21 mouse cellular contexts compared by ENCODE assay signal in genomic region chr7:73561492-73562055, GRCm38 (mm10). TPM values are rescaled to one million over a fixed set of nuclear protein-coding genes. Genes with fewer than 3 reads are reported as not detected.
DNase-seq lines count a peak whose midpoint lies in the region; ATAC-seq and TF ChIP-seq lines count a peak whose summit lies in the region.
"Had no signal": no experiment of that assay in that cellular context is flagged by ENCODE, and none has a peak within 500 bp of the region (broad histone marks: within the 10 kb centered on the region; RNA-seq: fewer than 3 reads in every experiment).

No protein-coding gene starts in this region.

- no peak for TF ChIP-seq CTCF in liver, postnatal 0 days (IDR thresholded peaks at IDR 0.05; ENCODE audit: low read depth)
- TF ChIP-seq CTCF in MEL (IDR thresholded peaks at IDR 0.05 in 2 of 3, conservative IDR thresholded peaks at IDR 0.05 in 1 of 3; ENCODE audit: control insufficient read depth in 1 of 3, insufficient read depth in 1 of 3, low read depth in 2 of 3, low read length in 3 of 3, poor library complexity in 1 of 3, severe bottlenecking in 1 of 3), result no peak

- DNase-seq in heart, embryonic 10.5 days (ENCODE audit: low spot score), result no peak
- no peak for DNase-seq in heart, postnatal 10 days
- no peak for DNase-seq in liver, embryonic 11.5 days (ENCODE audit: low spot score)
- DNase-seq in liver, postnatal 0 days, result no peak
- DNase-seq in MEL (ENCODE audit: low read depth, low spot score), result peak; percentile 54
- peak; percentile 1 for DNase-seq in yolk sac, embryonic 10.5 days (ENCODE audit: low spot score)
- DNase-seq in layer of hippocampus, adult 8-10 months (ENCODE audit: low spot score in 2 of 2), result no peak
- DNase-seq: adrenal gland, adult 2 months; B cell, adult 2 months; cerebellum, adult 9-11 months; forebrain, postnatal 0 days; kidney, adult 11 months; kidney, postnatal 14 days; lung, adult 18-20 months; thymus, postnatal 25 days had no signal

- peaks cover 16% of the 10 kb centered on the region for H3K4me1 ChIP-seq in heart, embryonic 10.5 days
- peaks cover 12% of the 10 kb centered on the region for H3K4me1 ChIP-seq in liver, embryonic 11.5 days (replicated peaks; ENCODE audit: control insufficient read depth, insufficient read depth, low read length)
- peaks cover 7% of the 10 kb centered on the region; the same call in 1 of the 2 replicates for H3K4me1 ChIP-seq in liver, postnatal 0 days (ENCODE audit: insufficient read depth)
- peaks cover 7 to 20% of the 10 kb centered on the region in 2 experiments for H3K4me1 ChIP-seq in MEL (ENCODE audit: control insufficient read depth in 1 of 2, insufficient read depth in 2 of 2, low read length in 2 of 2)

- no peak for TF ChIP-seq POLR2A in MEL (IDR thresholded peaks at IDR 0.05; ENCODE audit: control insufficient read depth in 1 of 2, insufficient read depth in 1 of 2, low read depth in 1 of 2, low read length in 2 of 2, poor library complexity in 1 of 2)

- no peaks in the 10 kb centered on the region for H3K9me3 ChIP-seq in heart, embryonic 10.5 days
- H3K9me3 ChIP-seq in liver, embryonic 11.5 days (ENCODE audit: control insufficient read depth, low read length), result no peaks in the 10 kb centered on the region
- H3K9me3 ChIP-seq in liver, postnatal 0 days (ENCODE audit: low read length), result no peaks in the 10 kb centered on the region
- H3K9me3 ChIP-seq in MEL (replicated peaks; ENCODE audit: insufficient read depth, low read length), result no peaks in the 10 kb centered on the region
- H3K9me3 ChIP-seq: G1E; hindbrain, embryonic 13.5 days; midbrain, embryonic 12.5 days; neural tube, embryonic 15.5 days had no signal

- H3K36me3 ChIP-seq in heart, embryonic 10.5 days, result no peaks in the 10 kb centered on the region
- no peaks in the 10 kb centered on the region for H3K36me3 ChIP-seq in liver, embryonic 11.5 days (ENCODE audit: control insufficient read depth, insufficient read depth, low read length)
- H3K36me3 ChIP-seq in liver, postnatal 0 days (replicated peaks; ENCODE audit: insufficient read depth, low read length), result no peaks in the 10 kb centered on the region
- peaks cover 0 to 24% of the 10 kb centered on the region in 2 experiments; a peak in 2 of 4 replicates for H3K36me3 ChIP-seq in MEL (ENCODE audit: control insufficient read depth in 1 of 2, insufficient read depth in 2 of 2, low read length in 2 of 2)
- H3K36me3 ChIP-seq: G1E; hindbrain, embryonic 13.5 days; midbrain, embryonic 12.5 days; neural tube, embryonic 15.5 days had no signal

- peak overlapping the region; percentile 17; the same call in 1 of the 2 replicates for H3K9ac ChIP-seq in liver, embryonic 11.5 days (ENCODE audit: low read depth, low read length)
- no peak overlapping the region for H3K9ac ChIP-seq in liver, postnatal 0 days (replicated peaks)
- peak overlapping the region; percentile 36; the same call in 1 of the 2 replicates for H3K9ac ChIP-seq in MEL (ENCODE audit: control insufficient read depth, low read depth, low read length, poor library complexity, severe bottlenecking)
- H3K9ac ChIP-seq: forebrain, postnatal 0 days; hindbrain, embryonic 13.5 days; midbrain, embryonic 12.5 days; neural tube, embryonic 15.5 days had no signal

- intact Hi-C loops in heart, postnatal 10 days (cut with DNase I), result no loop called here

- no peak for TF ChIP-seq EP300 in liver, postnatal 0 days (IDR thresholded peaks at IDR 0.05; ENCODE audit: low read depth)
- TF ChIP-seq EP300 in MEL (IDR thresholded peaks at IDR 0.05; ENCODE audit: low read depth in 1 of 2, low read length in 2 of 2), result no peak

- WGBS in heart, embryonic 10.5 days, result 13% methylated on average over 10 of the region's 10 CpGs
- 26% methylated on average over 10 of the region's 10 CpGs for WGBS in liver, embryonic 11.5 days
- WGBS in liver, postnatal 0 days (ENCODE audit: insufficient replicate concordance), result 46% methylated on average over 10 of the region's 10 CpGs

- no peaks in the 10 kb centered on the region for H3K27me3 ChIP-seq in heart, embryonic 10.5 days (ENCODE audit: insufficient read depth, poor library complexity, severe bottlenecking)
- no peaks in the 10 kb centered on the region for H3K27me3 ChIP-seq in liver, embryonic 11.5 days (replicated peaks; ENCODE audit: control insufficient read depth, insufficient read depth, low read length)
- H3K27me3 ChIP-seq in liver, postnatal 0 days (ENCODE audit: insufficient read depth, low read length), result no peaks in the 10 kb centered on the region
- H3K27me3 ChIP-seq in MEL (ENCODE audit: control insufficient read depth in 1 of 2, insufficient read depth in 2 of 2, low read length in 2 of 2), result no peaks in the 10 kb centered on the region
- H3K27me3 ChIP-seq: hindbrain, embryonic 13.5 days; midbrain, embryonic 12.5 days; neural tube, embryonic 15.5 days had no signal

- peak overlapping the region; percentile 80 for H3K27ac ChIP-seq in heart, embryonic 10.5 days
- H3K27ac ChIP-seq in liver, embryonic 11.5 days (ENCODE audit: low read depth, low read length), result no peak overlapping the region
- no peak overlapping the region for H3K27ac ChIP-seq in liver, postnatal 0 days (ENCODE audit: low read depth)
- H3K27ac ChIP-seq in MEL (ENCODE audit: control insufficient read depth, low read depth, low read length), result no peak overlapping the region
- H3K27ac ChIP-seq: hindbrain, embryonic 13.5 days; left cerebral cortex, adult 2 months; midbrain, embryonic 12.5 days; neural tube, embryonic 15.5 days had no signal

- H3K4me3 ChIP-seq in heart, embryonic 10.5 days, result peak overlapping the region; percentile 33; the same call in 1 of the 2 replicates
- no peak overlapping the region for H3K4me3 ChIP-seq in liver, embryonic 11.5 days (ENCODE audit: low read depth, low read length)
- no peak overlapping the region for H3K4me3 ChIP-seq in liver, postnatal 0 days (ENCODE audit: low read depth, low read length)
- peak overlapping the region; percentile 6 to 29; a peak in 2 of 4 replicates for H3K4me3 ChIP-seq in MEL (ENCODE audit: control insufficient read depth in 1 of 2, insufficient read depth in 1 of 2, low read depth in 2 of 2, low read length in 2 of 2)
- H3K4me3 ChIP-seq: hindbrain, embryonic 13.5 days; left cerebral cortex, adult 2 months; midbrain, embryonic 12.5 days; myocyte; neural tube, embryonic 15.5 days had no signal

- no peak for ATAC-seq in liver, embryonic 11.5 days (replicated peaks; ENCODE audit: low FRiP score)
- no peak for ATAC-seq in liver, postnatal 0 days
- ATAC-seq: forebrain, postnatal 0 days had no signal

- no peak for TF ChIP-seq RAD21 in MEL (IDR thresholded peaks at IDR 0.05; ENCODE audit: low read depth, low read length)

- H3K79me2 ChIP-seq in MEL (ENCODE audit: control insufficient read depth, insufficient read depth, low read length, poor library complexity), result peaks cover 19% of the 10 kb centered on the region

- peak overlapping the region; percentile 26 for H3K4me2 ChIP-seq in liver, embryonic 11.5 days
- no peak overlapping the region for H3K4me2 ChIP-seq in liver, postnatal 0 days (ENCODE audit: low read depth, low read length)
- H3K4me2 ChIP-seq: hindbrain, embryonic 13.5 days; midbrain, embryonic 12.5 days; neural tube, embryonic 15.5 days had no signal

TF ChIP-seq in MEL, 35 proteins besides CTCF, POLR2A, EP300 and RAD21:
- TF ChIP-seq MAX (IDR thresholded peaks at IDR 0.05; ENCODE audit: low read length) (0 out of 2 replicates have a peak, but pooled peaks have one; percentile 18), SMC3 (IDR thresholded peaks at IDR 0.05; ENCODE audit: low read depth, low read length) (no peak), GATA1 (IDR thresholded peaks at IDR 0.05; ENCODE audit: low read depth, low read length) (peak; percentile 25; the same call in 1 of the 2 replicates), BHLHE40 (IDR thresholded peaks at IDR 0.05; ENCODE audit: borderline replicate concordance, low read depth, low read length) (peak; percentile 36; the same call in 1 of the 2 replicates)

RNA-seq across cellular contexts. Expression of gene Chd2, which starts 19.9 kb away (rescaled TPM):
- 43.6 and 46.0 TPM in 2 replicates for polyA plus RNA-seq in heart, embryonic 10.5 days (2016; fragmentation: Nextera tagmentation; extraction: Ambion mirVana)
- total RNA-seq in heart, postnatal 10 days (2021), result 10 to 100 TPM; 62.3 to 63.3 TPM
- 30.9 and 34.5 TPM in 2 replicates for polyA plus RNA-seq in liver, embryonic 11.5 days (2014; fragmentation: Nextera tagmentation; extraction: Ambion mirVana)
- polyA plus RNA-seq in liver, postnatal 0 days (2015; fragmentation: Nextera tagmentation; extraction: Ambion mirVana), result 14.1 and 17.2 TPM in 2 replicates
- 9.9 and 16.9 TPM in 2 replicates for total RNA-seq in MEL (2012; rRNA removed)
- 100 to 1,000 TPM in 1 of 2 experiments, 10 to 100 TPM in 1; 21.4 to 275 TPM for polyA plus RNA-seq in MEL (2012; ENCODE audit: insufficient read depth in 1 of 2, insufficient read length in 2 of 2, low read depth in 1 of 2, low replicate concordance in 2 of 2, missing spikeins in 1 of 2)
- 10 to 100 TPM; 42.5 to 70.6 (median 55.4) TPM for total RNA-seq in layer of hippocampus, adult 8-10 months (2022)

Comparison
In these comparisons a context has a peak if more than half of its experiments do, and no peak if none do; other contexts are left out.
1. DNase-seq: peak in MEL (single experiment) and yolk sac, embryonic 10.5 days (single experiment); none in heart, embryonic 10.5 days (single experiment), heart, postnatal 10 days (0 of 2), liver, embryonic 11.5 days (single experiment), liver, postnatal 0 days (single experiment) and layer of hippocampus, adult 8-10 months (0 of 2).
2. H3K4me3 ChIP-seq: peak in heart, embryonic 10.5 days (single experiment) and MEL (2 of 2); none in liver, embryonic 11.5 days (single experiment) and liver, postnatal 0 days (single experiment).